Mouse (Mus musculus) heart, embryonic 16.5 days (tissue): ENCODE measurements around the gene Fhdc1. TPM values are rescaled to one million over a fixed set of nuclear protein-coding genes. Genes with fewer than 3 reads are reported as not detected.

Source experiments
- ATAC-seq: fragments of 200-750 bp; cut with Nextera tagmentation; replicated peaks from 2 replicates; pipeline ENCODE4 v1.8.0; 2017; ENCODE audit warnings: moderate number of reproducible peaks; ENCODE audit not compliant: insufficient read depth, low FRiP score; ENCODE audit errors: extremely low read depth
- H3K27ac ChIP-seq: fragments of 300-500 bp; sonication (generic); 2 replicates; pipeline ENCODE4 v1.5.1; 2014; ENCODE audit warnings: mild to moderate bottlenecking, low read length, control low read depth, moderate library complexity
- H3K27me3 ChIP-seq: fragments of 300-500 bp; sonication (generic); 2 replicates; pipeline ENCODE4 v1.6.1; 2014; ENCODE audit warnings: low read length, mixed read lengths; ENCODE audit not compliant: control insufficient read depth, insufficient read depth
- H3K36me3 ChIP-seq: fragments of 300-500 bp; sonication (generic); 2 replicates; pipeline ENCODE4 v1.6.1; 2014; ENCODE audit not compliant: control insufficient read depth, insufficient read depth
- H3K4me1 ChIP-seq: fragments of 300-500 bp; sonication (generic); 2 replicates; pipeline ENCODE4 v1.6.1; 2014; ENCODE audit warnings: low read length, mixed read lengths; ENCODE audit not compliant: control insufficient read depth, insufficient read depth
- H3K4me2 ChIP-seq: fragments of 300-500 bp; sonication (generic); 2 replicates; pipeline ENCODE4 v1.6.1; 2014; ENCODE audit warnings: low read depth, mild to moderate bottlenecking, control low read depth, low read length
- H3K4me3 ChIP-seq: fragments of 300-500 bp; sonication (generic); 2 replicates; pipeline ENCODE4 v1.5.1; 2014; ENCODE audit warnings: mild to moderate bottlenecking, control low read depth, low read length
- H3K9ac ChIP-seq: fragments of 300-500 bp; sonication (generic); 2 replicates; pipeline ENCODE4 v1.6.1; 2014; ENCODE audit warnings: low read length, control low read depth
- H3K9me3 ChIP-seq: fragments of 300-500 bp; sonication (generic); replicated peaks from 2 replicates; pipeline ENCODE4 v1.6.1; 2016; ENCODE audit warnings: low read length; ENCODE audit not compliant: control insufficient read depth
- WGBS: fragments of 180-500 bp; shearing (Covaris S2); extraction: QIAGEN DNeasy Blood & Tissue Kit; methylation state at CpG from one replicate; pipeline ENCODE4 v1.1.7; 2014; 5-methylcytosine and 5-hydroxymethylcytosine counted together
- polyA plus RNA-seq: library from polyadenylated mRNA; unstranded; fragments of >200 nt; fragmentation: Nextera tagmentation; extraction: Ambion mirVana; gene quantifications from 2 replicates; pipeline ENCODE4 v1.2.1, GENCODE M21; 2015

The Fhdc1 gene
- polyA plus RNA-seq, 1 experiment from 2014 or later: 1.7 TPM

- peak overlapping the region; percentile 75 for H3K9ac ChIP-seq
- H3K4me1 ChIP-seq: peaks cover 11% of the 10 kb centered on the region
- H3K27ac ChIP-seq: no peak overlapping the region
- under 1% methylated on average over 61 of the region's 61 CpGs for WGBS
- no peaks in the 10 kb centered on the region for H3K36me3 ChIP-seq
- H3K27me3 ChIP-seq: peaks cover 33% of the 10 kb centered on the region
- peak overlapping the region; percentile 75 for H3K4me3 ChIP-seq
- peak; percentile 56 for ATAC-seq
- H3K4me2 ChIP-seq: peak overlapping the region; percentile 100
- no peaks in the 10 kb centered on the region for H3K9me3 ChIP-seq
These were observed 780 bp downstream of the Fhdc1 start for GRCm38 (mm10) chr3:84479293-84480005.

- ATAC-seq: no peak
- peaks cover 11% of the 10 kb centered on the region for H3K4me1 ChIP-seq
- WGBS: 13% methylated on average over 12 of the region's 12 CpGs
- peak overlapping the region; percentile 75 for H3K4me3 ChIP-seq
- H3K27ac ChIP-seq: no peak overlapping the region
- H3K9me3 ChIP-seq: no peaks in the 10 kb centered on the region
- peaks cover 33% of the 10 kb centered on the region for H3K27me3 ChIP-seq
- no peaks in the 10 kb centered on the region for H3K36me3 ChIP-seq
- peak overlapping the region; percentile 100 for H3K4me2 ChIP-seq
- peak overlapping the region; percentile 75 for H3K9ac ChIP-seq
These were observed 1.3 kb downstream of the Fhdc1 start for GRCm38 (mm10) chr3:84478896-84479292.

- H3K9ac ChIP-seq: no peak overlapping the region
- no peaks in the 10 kb centered on the region for H3K36me3 ChIP-seq
- no peak for ATAC-seq
- H3K4me2 ChIP-seq: no peak overlapping the region
- H3K27ac ChIP-seq: no peak overlapping the region
- peaks cover 33% of the 10 kb centered on the region for H3K27me3 ChIP-seq
- no peak overlapping the region for H3K4me3 ChIP-seq
- H3K9me3 ChIP-seq: no peaks in the 10 kb centered on the region
- WGBS: 17% methylated on average over 7 of the region's 7 CpGs
- H3K4me1 ChIP-seq: peaks cover 15% of the 10 kb centered on the region
These were observed 2.0 kb downstream of the Fhdc1 start for GRCm38 (mm10) chr3:84478195-84478594.

- WGBS: 86% methylated on average over 1 of the region's 1 CpGs
- Histone ChIP-seq H3K9me3 (no peaks in the 10 kb centered on the region), H3K4me2 (no peak overlapping the region), H3K9ac (no peak overlapping the region), H3K27me3 (peaks cover 33% of the 10 kb centered on the region), H3K36me3 (no peaks in the 10 kb centered on the region), H3K27ac (no peak overlapping the region), H3K4me1 (peaks cover 20% of the 10 kb centered on the region), H3K4me3 (no peak overlapping the region)
- ATAC-seq: no peak
These were observed 2.7 kb downstream of the Fhdc1 start for GRCm38 (mm10) chr3:84477498-84477897.

GRCm38 (mm10) chr3:84474981-84475775, 5.1 kb downstream of the Fhdc1 start:
- no peaks in the 10 kb centered on the region for H3K36me3 ChIP-seq
- no peak for ATAC-seq
- WGBS: 83% methylated on average over 12 of the region's 12 CpGs

GRCm38 (mm10) chr3:84474398-84474797, 5.8 kb downstream of the Fhdc1 start:
- Histone ChIP-seq H3K4me1 (peaks cover 20% of the 10 kb centered on the region), H3K9me3 (no peaks in the 10 kb centered on the region), H3K27ac (no peak overlapping the region), H3K4me2 (no peak overlapping the region), H3K36me3 (no peaks in the 10 kb centered on the region), H3K4me3 (no peak overlapping the region), H3K9ac (no peak overlapping the region), H3K27me3 (peaks cover 30% of the 10 kb centered on the region)
- 77% methylated on average over 6 of the region's 6 CpGs for whole genome bisulfite sequencing
- ATAC-seq: no peak

More at GRCm38 (mm10) chr3:84474981-84475775, 5.1 kb downstream of the Fhdc1 start:
- Histone ChIP-seq H3K4me1 (peaks cover 20% of the 10 kb centered on the region), H3K27ac (no peak overlapping the region), H3K9ac (no peak overlapping the region), H3K4me2 (no peak overlapping the region), H3K9me3 (no peaks in the 10 kb centered on the region), H3K27me3 (peaks cover 30% of the 10 kb centered on the region), H3K4me3 (no peak overlapping the region)

- H3K9ac ChIP-seq: no peak overlapping the region
- no peaks in the 10 kb centered on the region for H3K36me3 ChIP-seq
- H3K27ac ChIP-seq: no peak overlapping the region
- ATAC-seq: no peak
- no peak overlapping the region for H3K4me3 ChIP-seq
- H3K27me3 ChIP-seq: peaks cover 23% of the 10 kb centered on the region
- no peaks in the 10 kb centered on the region for H3K9me3 ChIP-seq
- peaks cover 18% of the 10 kb centered on the region for H3K4me1 ChIP-seq
- 50% methylated on average over 5 of the region's 5 CpGs for WGBS
- no peak overlapping the region for H3K4me2 ChIP-seq
These were observed 7.3 kb downstream of the Fhdc1 start for GRCm38 (mm10) chr3:84472955-84473354.

- Histone ChIP-seq H3K4me3 (no peak overlapping the region), H3K4me2 (no peak overlapping the region), H3K27ac (no peak overlapping the region), H3K36me3 (no peaks in the 10 kb centered on the region), H3K27me3 (peaks cover 19% of the 10 kb centered on the region), H3K4me1 (peaks cover 22% of the 10 kb centered on the region), H3K9ac (no peak overlapping the region), H3K9me3 (no peaks in the 10 kb centered on the region)
- no peak for ATAC-seq
- WGBS: 44% methylated on average over 3 of the region's 3 CpGs
These were observed 7.7 kb downstream of the Fhdc1 start for GRCm38 (mm10) chr3:84472527-84472926.

GRCm38 (mm10) chr3:84471146-84471545, 9.1 kb downstream of the Fhdc1 start:
- Histone ChIP-seq H3K4me1 (peaks cover 27% of the 10 kb centered on the region), H3K27me3 (peaks cover 9% of the 10 kb centered on the region), H3K36me3 (no peaks in the 10 kb centered on the region), H3K9me3 (no peaks in the 10 kb centered on the region), H3K9ac (no peak overlapping the region), H3K4me2 (no peak overlapping the region), H3K27ac (no peak overlapping the region), H3K4me3 (no peak overlapping the region)
- no peak for ATAC-seq
- 44% methylated on average over 4 of the region's 4 CpGs for WGBS
